Mouse (Mus musculus) c-Kit-positive CD71-positive TER-119-positive erythroid progenitor cells, embryonic 14.5 days (primary cell): ENCODE measurements at regions not wholly inside any gene's neighbourhood (a gene's known extent, or its start where the extent isn't known, plus 50 kb on each side); places are given as distances from the start of the nearest gene placed in this dataset.

Experiments
- DNase-seq: peaks from one replicate; pipeline ENCODE4 v3.0.0-alpha.2; 2013; ENCODE audit warnings: low spot score

DNA sequence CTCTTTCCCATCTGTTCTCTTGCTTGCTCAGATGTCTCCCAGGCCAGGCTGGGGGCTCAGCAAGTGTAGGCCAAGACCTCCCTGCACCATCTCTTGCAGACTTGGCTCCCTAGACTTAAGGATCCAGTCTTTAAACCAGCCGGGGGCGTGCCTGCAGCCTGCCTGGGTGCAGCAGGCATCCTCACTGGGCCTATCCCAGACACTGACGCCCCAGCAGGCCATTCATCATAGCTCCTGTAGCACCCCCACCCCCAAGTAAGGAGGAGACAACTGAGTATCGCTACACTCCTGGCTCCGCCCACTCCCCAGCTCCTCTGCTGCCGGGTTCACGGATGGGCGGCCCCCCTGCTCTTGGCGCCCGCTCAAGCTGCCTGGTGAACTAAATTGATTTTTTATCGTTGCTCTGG, 160.2 kb downstream of the Gm26897 start:
- DNase-seq = no peak

DNA sequence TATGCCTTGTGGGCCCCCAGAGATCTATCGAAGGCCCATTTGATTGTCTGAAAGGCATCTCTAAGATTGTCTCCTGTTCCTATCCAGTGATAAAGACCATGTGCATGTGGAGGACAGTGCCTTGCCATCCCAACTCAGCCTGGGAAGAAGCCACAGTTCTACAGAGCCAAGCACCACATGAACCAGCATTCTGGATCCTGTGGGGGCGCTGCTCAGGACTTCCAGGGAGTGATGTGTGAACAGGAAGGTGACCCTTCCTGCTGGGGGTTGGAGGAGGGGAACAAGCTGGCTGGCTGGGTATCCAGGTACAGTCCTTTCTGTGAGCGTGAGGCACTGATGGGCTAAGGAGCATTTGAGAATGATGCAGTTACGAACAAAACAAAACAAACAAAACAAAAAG, 163.8 kb downstream of the Gm26897 start:
- DNase-seq = no peak

DNA sequence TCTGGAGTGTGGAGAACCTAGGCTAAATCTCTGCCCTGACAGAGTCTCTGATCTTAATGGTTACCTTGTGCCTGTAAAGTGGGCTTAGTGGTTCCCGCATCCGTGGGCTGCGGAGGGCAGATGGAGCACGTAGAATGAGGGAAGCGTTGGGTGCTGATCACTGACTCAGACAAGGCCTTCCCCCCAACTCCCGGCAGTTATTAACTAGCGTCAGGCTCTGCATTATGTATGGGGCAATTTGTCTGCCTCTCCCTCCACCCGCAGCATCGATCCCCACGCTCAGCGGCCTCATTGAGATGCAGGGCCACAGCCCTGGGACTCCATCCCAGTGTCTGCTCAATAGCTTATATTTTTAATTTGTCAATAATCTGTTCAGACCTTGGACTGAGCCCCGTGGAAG, 164.8 kb downstream of the Gm26897 start:
- DNase-seq = no peak

DNA sequence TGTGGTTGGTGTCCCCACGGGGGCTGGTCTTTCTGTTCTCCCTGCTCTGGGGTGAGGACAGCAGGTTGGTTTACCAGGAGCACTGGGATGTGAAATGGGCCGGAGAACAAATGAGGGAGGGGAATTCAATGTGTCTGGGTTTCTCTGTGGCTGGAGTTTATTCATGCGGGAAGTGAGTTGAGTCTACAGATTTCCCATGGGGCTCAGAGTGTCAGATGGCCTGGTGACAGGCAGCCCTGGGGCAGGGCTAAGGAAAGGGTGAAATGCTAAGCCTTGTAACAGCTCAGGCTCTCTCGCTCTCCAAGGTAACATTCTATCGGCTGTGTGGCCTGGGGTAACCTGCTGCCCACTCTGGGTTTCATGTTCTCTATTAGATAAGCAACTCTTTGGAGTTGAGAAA, 167.5 kb downstream of the Gm26897 start:
- no peak for DNase-seq

DNA sequence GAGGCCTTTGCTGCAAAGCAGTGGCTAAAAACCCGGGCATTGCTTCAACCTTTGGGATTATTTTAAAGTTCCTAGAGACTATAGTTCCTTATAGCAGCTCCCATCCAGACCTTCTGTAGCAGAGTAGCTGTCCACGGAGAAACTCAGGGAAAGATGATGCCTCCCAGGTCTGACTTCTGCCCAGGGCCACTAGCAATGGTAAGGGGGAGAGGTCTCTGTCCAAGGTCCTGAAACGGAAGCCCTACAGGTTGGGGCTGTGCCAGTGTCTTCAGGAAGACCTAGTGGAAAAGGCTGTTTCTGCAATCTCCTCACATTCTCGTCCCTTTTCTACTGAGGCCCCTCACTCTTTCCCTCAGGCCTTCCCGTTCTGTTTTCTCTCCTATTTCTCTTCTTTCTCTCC, 168.0 kb downstream of the Gm26897 start:
- peak; percentile 1 for DNase-seq

DNA sequence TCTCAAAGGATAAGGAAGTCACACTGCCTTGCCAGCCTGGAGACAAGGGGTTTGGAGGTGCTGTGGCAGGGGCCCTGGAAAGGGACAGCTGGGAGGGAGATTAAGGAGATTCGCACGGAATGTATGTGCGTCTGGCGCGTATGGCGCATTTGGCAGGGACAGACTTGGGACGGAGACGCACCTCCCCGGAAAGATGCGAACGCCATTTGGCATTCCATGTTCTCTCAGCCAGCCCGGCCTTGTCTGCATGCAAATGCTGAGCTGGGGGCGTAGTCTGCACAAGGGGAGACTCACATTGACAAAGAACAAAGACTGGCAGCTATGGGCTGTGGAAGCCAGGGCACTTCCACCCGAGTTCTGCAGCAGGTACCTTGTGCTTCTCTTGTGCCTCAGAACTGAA, 174.4 kb downstream of the Gm26897 start:
- DNase-seq = no peak

DNA sequence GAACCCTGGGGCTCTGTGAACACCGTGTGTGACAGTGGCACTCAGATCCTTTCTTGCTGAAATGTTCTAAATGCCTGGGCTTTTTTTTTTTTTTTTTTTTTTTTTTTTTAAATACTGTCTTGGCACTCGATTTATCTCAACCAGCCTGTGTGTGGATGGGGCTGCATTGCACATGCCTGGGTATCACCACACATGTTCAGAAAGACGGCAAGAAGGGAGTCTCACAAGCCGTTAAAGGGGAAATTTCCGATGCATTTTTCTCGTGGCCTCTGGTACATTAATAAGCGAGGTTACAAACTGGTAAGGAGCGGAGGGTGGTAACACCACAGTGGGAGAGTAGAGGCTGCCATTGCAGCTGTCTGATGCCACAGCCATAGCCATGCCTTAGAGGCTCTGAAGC, 176.8 kb downstream of the Gm26897 start:
- DNase-seq = no peak

DNA sequence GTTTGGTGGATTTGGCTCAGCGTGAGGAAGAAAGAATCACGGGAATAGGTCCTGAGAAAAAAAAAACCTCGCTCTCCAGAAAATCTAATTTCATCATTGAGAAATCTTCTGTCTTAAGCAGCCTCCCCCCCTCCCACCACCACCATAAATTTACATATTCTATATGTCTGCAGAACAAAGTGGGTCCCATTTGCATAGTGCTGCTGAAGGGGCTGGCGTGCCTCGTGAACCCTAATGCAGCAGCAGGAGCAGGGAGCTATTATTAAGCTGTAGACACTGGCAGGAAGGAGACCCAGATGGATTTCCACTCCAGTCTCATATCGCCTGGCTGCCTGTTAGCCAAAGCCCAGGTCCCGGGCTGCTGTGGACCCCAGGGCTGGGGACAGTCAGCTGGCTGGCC, 179.6 kb downstream of the Gm26897 start:
- no peak for DNase-seq

DNA sequence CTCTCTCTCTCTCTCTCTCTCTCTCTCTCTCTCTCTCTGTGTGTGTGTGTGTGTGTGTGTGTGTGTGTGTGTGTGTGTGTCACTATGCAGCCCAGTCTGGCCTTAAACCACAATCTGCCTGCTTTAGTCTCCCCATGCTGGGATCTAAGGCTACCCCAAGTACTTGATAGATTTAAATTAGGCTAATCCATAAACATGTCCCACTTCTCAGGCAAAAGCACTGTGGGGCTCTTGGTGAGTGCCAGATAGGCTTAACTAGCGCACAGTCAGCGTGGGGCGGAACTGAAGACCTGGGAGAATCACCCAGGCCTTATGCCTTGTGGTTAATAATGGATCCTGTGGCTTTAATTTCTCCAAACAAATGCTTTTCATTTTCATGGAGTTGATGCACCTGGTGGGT, 180.6 kb downstream of the Gm26897 start:
- DNase-seq = no peak

DNA sequence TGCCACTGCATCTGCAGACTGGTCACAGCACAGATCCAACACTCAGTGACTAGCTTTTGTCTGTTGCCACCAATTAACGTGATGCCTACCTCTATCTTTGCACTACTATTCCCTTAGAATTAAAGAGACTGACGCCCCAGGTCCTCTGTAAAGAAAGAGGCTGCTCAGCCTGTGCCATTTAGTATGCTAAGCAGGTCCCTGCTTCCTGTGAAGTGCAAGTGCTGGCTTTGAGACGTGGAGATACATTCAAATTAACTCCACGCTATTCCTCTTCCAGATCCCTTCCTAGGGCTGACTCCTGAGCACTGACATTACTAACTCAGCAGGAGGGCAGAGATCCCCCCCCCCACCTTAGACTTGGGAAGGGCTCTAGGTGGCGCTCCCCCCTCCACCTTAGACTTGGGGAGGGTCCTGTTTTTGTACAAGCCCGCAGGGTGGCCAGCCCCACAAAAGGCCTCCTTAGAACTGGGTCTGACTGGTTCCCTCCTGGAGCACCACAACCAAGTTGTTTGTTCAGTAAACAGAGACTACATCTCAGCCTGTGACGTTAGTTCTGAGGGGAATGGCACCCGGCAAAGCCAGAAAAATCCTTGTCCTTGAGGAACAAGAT, 184.0 kb downstream of the Gm26897 start:
- DNase-seq = no peak

DNA sequence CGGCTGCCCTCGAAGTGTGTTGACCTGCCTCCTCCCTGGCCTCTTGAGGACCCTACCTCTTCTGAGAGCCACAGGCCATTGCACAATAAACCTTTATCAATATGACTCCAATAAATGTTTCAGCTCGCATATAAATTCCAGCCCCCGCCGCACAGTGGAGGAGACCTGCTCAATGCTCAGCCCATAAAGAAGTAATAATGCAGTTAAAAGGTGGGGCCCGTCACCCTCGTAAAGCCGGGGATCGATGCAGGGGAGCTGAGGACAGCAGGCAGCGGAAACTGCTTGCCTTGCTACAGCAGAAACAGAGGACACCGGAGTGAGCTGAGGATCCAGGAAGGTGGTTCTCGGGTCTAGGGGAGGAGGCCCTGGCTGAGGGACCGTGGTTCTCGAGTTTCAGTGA, 185.2 kb downstream of the Gm26897 start:
- no peak for DNase-seq

DNA sequence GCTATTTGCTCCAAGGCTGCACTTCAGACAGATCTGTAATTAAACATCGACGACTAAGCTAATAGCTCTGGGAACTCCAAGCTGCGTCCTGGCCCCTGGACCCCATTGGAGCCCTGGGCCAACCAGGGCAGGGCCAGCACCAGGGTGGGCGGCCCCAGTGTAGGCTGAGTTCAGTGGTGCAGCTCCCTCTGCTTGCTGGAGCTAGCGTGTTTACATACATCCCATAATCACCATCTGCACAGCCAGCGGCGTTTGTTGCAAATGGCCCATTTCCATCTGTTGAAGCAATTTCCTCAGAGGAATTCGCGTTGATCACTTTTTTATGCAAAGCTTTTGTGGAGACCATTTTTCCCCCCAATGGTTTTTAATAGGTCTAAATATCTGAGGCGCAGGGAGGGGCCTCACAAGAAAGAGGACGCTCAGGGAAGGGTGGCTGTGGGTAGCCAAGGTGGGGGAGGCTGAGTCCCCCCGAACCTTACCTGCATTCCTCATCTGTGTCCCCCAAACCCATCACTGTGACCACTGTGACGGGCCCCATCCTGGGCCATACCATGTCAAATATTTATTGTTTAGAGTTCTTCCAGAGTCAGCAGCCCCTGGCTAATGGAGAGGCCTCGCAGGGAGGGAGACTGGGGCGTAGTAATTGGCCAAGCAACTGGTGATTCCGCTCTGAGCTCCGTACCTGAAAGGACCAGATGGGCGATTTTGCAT, 189.4 kb downstream of the Gm26897 start:
- DNase-seq = no peak

DNA sequence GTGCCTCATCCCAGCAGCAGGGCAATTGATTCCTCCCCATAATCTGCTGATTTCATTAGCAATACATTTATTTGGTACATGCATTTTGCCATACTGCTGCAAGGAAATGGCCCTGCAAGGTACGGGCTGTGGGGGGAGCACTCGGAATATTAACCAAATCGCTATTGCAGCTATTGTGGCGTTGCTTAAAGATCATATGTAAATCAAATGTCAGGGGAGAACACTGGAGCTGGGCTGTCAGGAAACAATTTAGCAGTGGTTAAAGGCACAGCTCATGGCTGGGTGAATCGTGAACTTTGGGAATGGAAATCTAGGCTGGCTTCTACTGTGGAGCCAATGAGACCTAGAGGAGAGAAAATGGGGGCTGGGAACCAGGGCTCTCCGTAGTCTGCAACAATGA, 192.0 kb downstream of the Gm26897 start:
- no peak for DNase-seq

DNA sequence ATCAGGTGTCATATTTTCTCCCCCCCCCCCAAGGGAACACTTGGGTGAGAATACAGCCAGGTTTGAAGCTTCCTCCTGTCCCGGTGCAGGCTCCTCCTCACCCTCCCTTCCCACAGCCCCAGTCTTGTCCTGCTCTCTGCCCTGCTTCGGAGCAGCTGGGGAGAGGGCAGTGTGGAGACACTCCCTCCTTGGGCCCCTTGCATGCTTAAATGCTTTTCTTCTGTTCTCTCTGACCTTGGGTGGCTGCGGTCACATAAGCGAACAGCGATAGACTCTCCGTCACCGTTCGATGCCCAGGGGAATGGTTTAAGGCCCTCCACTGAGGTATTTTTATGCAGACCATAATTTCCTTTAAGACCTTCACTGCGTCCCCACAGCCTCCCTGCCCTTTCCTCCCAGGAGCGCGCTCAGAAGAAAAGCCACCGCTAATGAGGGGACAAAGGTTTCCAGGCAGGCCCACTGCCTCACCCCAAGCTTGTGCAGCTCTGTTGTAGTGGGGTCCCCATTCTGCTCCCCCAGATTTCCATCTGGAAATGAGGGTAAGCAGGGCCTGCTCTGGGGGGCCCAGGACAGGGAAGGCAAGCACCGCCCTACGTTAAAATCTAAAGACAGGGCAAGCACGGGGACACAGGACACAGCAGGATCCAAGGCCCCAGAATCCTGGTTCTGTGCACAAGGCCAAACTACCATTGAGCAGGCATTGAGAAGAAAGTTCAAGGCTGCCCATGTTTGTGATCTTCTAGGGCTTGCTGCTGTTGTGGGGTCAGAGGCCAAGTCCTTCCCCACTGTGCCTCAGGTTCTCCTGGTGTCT, 195.7 kb downstream of the Gm26897 start:
- DNase-seq = no peak

DNA sequence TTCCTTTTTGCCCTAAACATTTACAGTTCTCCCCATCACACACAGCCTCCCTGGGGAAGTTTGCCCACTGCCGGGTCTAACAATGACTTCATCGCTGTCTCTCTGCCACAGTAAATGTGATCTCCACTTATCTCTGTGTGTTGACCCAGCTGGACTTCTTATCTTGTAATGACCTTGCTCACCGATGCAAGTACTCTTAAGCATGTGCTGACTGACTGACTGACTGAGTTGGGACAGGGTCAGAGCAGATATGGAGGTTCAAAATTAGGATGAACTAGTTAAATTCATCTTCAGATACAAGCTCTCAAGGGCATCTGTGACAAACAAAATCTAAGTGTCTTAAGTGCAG, 196.2 kb downstream of the Gm26897 start:
- DNase-seq = no peak

DNA sequence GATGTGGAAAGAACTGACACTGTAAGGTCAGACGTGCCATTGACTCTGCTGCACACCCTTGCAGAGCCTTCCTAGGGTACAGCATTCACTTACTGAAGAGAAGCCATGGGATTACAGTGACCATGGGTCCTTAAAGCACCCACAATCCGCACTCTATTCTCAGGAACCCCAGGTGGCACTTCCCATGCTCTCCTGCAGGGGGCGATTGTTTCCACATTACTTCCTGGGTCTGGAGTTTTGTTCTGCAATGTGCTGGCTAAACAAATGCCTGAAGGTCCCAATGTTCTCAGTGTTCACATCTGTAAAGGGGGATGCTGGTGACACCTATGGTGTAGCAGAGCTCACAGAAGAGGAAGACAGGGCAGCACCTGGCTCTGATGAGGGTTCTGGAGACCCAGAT, 198.0 kb downstream of the Gm26897 start:
- no peak for DNase-seq

DNA sequence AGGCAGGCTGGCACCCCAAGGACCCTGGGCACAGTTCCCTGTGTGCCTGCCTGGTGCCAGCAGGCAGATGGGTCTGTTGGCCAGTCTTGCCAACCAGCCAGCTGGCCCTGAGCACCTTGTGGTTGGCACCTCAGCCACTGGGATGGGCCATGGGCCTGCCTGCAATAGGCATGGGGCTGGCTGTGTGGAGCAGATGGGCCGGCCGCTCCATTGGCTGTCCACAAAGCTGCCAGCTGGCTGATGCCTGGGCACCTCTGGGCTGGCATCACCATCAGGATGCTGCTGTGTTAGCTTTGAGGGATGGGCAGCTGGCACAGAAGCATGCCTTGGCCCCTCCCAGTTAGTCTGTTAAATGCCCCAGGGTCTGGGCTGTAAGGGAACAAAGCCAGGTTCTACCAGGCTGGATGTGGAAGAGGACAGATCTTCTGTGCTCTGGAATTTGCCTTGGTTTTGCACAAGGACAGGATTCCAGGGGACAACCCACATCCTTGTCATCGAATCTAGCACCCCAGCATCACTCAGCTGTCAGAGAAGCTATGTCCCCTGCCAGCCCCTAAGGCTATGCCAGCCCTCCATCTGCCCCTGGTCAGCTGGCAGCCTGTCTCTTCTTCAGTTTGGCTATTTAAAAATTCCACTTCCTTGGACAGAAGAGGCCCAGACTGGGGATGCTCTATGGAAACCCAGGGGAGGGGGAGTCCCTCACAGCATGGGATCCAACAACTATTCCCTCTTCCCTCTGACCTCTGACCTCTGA, 201.8 kb downstream of the Gm26897 start:
- no peak for DNase-seq

DNA sequence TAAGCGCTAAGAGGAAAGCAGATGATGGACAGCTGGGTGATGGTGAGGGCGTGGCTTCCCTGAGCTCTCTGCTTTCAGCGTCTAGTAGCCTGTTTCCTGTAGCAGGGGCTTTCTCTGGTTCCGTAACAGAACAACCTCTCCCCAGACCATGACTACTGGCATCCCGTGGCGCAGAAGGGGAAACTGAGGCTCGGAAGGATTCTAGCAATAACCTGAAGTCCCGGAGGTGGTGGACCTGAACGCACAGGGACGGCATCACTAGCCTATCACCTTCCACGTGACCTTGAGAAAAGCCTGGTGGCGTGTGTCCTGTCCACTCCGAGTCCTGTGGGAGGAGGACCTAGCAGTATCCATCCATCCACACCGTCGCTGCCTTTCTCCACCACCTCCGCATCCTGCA, 208.1 kb downstream of the Gm26897 start:
- no peak for DNase-seq

DNA sequence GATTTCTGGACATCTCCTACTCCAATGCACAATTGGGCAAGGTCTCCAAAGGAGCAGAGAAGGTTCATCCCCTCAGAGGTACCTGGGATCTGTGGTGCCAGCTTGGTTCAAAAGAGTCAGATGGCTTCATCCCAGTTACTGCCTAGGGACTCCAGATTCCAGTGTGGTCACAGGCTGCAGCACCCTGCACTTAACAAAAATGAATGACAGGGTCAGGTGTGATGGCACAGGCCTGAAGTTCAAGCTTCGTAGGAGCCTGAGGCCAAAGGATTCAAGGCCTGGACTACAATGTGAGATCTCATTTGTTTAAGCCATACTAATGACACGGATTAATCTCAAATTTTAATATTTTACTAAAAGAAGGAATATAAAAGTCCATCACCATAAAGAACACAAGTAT, 209.1 kb downstream of the Gm26897 start:
- no peak for DNase-seq

DNA sequence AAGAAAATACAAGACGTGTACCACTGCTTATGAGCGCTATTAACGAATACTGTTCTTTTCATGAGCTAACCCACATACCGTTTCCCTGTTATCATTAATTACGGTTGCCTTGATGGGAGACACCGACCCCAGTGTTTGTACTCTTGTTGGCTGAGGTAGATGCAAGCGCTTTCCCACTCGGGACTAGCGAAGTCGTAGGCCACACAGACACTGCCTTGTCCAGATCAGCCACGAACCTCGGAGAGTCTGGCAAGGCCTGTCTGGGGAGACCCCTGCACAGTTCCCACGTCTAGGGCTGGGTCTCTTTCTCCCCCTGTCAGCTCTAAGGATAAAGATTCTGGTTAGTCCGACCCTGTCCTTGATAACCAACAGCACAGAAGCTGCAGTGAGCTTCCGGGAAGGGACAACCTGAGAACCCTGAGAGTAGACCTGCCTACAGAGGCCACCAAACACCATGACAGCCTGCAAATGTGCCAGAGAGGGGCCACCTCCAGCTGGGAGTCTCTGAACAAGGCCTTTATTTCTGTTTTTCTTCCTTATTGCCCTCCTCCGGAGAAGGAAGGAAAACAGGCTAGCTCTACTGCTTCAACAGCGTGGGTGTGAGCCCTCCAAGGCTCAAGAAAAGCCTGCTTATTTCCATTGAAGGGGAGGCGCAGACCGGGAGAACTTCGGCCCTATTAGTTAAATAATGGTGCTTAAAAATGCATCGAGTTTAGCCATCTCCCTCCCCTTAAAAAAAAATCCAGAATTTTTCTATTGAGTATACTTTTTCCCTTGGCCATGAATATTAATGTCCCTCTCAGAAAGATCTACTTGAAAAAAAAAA, 209.8 kb downstream of the Gm26897 start:
- DNase-seq = no peak

DNA sequence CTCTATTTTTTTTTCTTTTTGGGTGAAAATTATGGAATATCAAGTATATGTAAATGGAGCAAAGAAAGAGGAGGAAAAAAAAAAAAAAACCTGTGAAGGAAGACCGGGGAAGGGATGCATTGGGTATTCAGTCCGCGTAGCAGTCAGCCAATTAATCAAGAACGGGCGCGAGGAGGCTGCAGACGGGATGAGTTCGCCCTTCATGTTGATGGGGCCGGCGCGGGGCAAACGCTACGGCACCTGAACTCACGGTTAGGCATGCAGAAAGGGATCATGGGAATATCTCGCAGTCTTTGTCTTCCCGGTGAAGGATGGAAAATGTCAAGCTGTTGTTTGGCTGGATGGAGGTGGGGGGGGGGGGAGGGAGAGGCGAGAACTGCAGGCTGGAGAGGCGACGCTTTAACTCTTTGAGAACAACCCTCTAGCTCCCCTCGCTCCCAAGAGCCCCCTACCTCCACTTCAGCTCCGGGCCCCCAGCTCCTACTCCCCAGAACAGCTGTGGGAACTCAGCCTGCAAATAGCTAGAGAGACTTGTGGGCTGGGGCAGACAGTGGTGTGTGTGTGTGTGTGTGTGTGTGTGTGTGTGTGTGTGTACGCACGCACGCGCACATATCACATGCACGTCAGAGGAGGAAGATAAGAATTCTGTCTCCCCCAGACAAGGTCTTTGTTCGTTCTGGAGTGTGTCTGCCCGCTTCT, 210.7 kb downstream of the Gm26897 start:
- no peak for DNase-seq
